Mouse (Mus musculus): ENCODE data around the gene Rps26. TPM values are rescaled to one million over a fixed set of nuclear protein-coding genes. Genes with fewer than 3 reads are reported as not detected.
"Not testable (repeated sequence)": the region's sequence is repeated elsewhere in the genome, so short reads cannot be mapped to it uniquely, and the experiment has no call there.

The Rps26 gene
- total RNA-seq, 2 experiments from 2014 or later: 245 to 252 TPM

DNA sequence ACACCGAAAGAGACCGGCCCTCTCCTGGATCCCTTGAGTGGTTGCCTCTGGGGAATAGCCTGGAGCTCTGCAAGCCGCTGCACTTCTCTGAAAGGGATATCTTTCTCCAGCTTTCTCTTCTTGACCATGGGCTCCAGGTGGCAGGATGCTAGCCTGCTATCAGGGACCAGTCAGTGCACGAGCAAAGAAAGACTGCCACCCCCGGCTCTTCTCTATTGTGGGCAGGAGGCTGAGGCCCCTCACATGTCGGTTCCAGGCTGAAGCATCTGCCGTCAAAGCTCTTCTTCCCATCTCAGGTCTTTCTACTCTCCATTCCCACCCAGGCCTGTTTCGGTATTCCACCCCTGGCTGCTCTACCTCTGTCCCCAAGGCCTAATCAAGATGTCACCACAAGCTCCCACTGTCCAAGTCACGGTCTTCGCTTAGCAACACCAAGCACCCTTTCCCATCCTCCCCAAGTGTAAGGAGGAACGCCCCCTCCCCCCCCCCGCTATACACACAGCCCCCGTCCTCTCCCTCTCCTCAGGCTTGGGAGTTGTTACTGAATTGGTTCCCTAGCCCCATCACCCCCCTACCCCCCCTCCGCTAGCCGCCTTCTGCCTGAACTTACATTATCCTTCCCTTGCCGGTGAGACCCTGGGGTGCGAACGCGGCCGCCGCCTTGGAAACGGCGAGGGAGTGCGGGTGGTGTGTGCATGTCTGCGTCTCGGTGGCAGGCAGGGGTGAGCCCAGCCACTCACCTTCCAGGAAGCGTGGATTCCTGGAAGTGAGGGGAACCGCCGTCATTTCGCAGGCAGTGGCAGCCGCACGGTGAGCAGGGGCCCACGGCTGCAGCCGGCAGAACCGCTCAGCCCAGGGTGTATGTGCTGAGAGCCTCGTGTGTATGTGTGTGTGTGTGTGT, 18.8 kb upstream of the Rps26 start, which contains the start of gene Ikzf4:
Gene Ikzf4 (minus strand): TSS at position 881 of the 901 bp plus-strand sequence.
- intact Hi-C loops (cut with DNase I): loop anchor here (1.0 to 2.0 kb wide), 2 partner anchors 19 to 23 kb away; partner anchors contain the start of gene Rps26
- peak; percentile 55 to 68 for DNase-seq (ENCODE audit: low spot score in 2 of 2)

DNA sequence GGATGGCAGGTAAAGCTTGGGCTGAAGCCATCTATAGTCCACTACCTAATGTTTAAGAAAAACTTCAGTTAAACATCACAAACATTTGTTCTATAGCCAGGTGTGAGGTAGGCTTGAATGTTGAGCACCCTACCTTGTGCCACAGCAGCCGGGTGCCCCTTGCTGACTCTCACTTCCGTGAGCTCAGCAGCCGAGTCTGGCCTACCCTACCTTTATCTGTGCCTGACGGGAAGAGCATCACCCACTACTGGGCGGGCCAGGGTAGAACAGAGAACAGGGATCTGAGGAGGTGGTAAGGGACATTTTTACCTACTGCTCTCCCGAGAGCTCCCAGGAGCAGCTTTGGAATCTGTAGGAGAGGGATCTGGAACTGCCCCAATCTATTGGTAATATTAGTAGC, 16.2 kb upstream of the Rps26 start:
- intact Hi-C loops (cut with DNase I): no loop called here
- no peak for DNase-seq (ENCODE audit: low spot score in 2 of 2)

DNA sequence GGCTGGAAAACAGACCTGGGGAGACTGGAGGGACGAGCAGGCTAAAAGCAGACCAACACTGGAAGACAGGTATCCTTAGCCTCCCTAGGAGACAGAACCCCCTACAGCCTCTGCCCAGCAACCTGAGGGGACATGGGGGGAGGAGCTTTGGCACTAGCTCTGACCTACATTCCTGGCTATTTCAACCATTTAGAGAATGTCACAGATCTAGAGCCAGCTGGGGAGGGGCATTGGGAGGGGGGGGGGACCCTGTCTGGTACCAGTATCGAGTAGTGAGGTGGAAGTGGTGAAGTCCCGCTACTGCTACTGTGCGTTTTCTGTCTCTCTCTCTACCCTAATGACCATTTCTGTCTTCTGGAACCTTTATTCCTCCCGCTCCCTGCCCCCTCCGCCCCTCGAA, 15.3 kb upstream of the Rps26 start:
- intact Hi-C loops (cut with DNase I): no loop called here
- DNase-seq (ENCODE audit: low spot score in 2 of 2): no peak

DNA sequence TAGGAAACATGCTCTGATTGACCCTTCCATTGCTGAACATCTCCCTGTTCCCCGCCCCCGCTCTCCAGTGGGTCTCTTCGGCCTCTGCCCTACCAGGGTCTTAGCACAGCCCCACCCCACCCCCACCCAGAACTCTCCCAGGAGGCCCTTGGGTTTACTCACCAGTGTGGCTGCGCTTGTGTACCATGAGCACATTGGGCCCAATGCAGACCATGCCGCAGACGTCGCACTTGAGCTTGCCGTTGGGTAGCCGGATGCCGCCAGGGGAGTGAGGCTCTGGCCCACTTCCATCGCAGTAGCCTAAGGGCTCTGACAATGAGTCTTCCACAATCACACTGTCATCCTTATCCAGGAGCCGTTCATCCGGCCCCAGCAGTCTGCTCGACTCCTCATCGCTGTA, 14.3 kb upstream of the Rps26 start:
- no peak for DNase-seq (ENCODE audit: low spot score in 2 of 2)
- intact Hi-C loops (cut with DNase I): no loop called here

DNA sequence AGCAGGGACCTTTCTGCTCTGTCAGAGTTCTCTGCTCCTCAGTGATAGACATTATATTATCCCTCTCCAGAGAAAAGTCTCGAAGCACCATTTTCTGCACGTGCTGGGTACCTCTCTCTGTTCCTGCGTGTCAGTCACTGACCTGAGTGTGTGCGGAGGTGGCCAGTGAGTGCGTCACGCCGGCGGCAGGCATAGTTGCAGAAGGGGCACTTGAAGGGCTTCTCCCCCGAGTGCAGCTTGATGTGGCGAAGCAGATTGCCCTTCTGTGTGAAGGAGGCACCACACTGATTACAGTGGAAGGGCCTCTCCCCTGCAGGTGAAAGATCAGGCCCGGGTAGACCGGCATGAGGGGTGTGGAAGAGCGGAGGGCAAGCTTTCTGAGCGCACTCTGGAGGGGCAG, 13.5 kb upstream of the Rps26 start:
- intact Hi-C loops (cut with DNase I): no loop called here
- DNase-seq (ENCODE audit: low spot score in 2 of 2): no peak

DNA sequence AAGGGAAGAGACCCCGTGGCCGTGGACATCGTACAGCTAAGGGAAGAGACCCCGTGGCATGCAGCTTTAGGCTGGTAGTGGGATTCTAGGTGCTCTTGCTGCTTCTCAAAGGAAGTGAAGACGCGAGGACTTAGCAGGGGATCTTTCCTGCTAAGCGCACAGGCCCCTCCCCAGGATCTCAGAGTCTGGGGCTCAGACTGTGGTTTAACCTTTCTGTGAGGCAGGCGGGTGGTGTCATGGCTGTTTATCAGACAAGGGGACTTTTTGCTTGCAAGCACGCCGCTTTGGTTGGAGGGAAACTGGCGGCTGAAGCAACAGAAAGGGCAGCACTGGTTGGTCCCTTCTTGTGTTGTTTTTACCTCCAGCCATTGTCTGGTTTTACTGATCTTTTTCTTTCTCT, 10.5 kb upstream of the Rps26 start:
- no peak for DNase-seq (ENCODE audit: low spot score in 2 of 2)
- intact Hi-C loops (cut with DNase I): no loop called here

DNA sequence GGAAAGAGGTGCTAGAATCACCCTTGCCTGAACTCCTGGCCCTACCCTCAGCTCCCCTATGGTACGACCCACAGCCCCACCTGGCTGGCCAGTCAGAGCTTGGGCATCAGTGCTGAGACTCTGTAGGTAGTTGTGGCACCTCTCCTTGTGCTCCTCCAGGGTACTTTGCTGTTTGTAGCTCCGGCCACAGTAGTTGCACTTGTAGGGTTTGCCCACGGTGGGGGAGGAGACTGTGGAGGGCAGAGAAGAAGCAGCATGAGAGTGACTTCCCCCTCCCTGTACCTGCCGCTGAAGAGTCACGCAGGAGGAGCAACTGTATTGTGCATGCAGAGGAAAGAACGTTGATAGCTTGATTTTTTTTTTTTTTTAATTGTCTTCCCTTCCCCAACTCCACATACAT, 10.0 kb upstream of the Rps26 start:
- no peak for DNase-seq (ENCODE audit: low spot score in 2 of 2)

DNA sequence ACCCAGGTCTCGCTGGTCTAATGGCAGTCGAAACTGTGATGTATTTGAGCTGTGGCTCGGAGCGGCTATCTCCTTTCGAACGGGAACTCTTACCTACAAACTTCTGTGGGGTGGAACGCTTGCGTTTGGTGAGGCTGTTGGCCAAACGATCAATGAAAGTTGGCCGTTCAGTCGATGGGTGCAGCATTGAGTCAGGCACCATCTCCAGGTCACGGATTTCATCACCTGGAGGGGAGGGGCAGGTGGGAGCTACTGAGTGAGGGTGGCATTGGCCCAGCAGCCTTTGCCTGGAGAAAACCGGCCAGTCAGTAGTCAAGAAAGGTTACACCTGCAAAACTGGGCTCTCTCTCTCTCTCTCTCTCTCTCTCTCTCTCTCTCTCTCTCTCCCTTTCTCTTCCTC, 9.2 kb upstream of the Rps26 start:
- no peak for DNase-seq (ENCODE audit: low spot score in 2 of 2)
- intact Hi-C loops (cut with DNase I): no loop called here

More for the DNA sequence above, 10.0 kb upstream of the Rps26 start:
- intact Hi-C loops (cut with DNase I): no loop called here

DNA sequence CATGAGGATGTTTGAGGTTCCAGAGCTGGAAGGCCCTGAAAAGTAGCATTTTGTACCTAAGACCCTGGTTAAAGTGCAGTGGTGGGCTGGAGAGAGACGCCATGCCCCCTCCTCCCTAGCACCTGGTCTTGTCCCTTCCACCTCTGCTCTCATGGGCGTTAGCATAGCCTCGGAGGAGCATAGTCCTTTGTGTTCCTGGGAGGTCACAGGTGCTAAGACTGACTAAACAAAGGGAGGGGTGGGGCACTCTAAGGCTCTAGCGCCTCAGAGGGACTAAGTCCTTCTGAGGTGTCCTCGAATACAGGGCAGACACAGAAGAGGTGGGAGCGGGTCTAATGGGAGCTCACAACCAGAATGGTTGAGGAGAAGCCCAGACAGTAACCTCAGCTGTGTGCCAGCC, 5.0 kb upstream of the Rps26 start:
- intact Hi-C loops (cut with DNase I): no loop called here
- no peak for DNase-seq (ENCODE audit: low spot score in 2 of 2)

DNA sequence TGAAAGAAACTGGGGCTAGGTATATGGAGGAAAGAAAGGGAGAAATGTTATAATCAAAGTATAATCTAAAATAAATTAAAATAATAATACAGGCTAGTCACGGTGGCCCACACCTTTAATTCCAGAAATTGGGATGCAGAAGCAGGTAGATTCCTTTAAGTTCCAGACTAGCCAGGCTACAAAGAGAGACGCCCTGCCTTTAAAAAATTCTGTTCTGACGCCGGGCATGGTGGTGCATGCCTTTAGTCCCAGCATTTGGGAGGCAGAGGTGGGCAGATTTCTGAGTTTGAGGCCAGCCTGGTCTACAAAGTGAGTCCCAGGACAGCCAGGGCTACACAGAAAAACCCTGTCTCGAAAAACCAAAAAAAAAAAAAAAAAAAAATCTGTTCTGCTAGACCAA, 3.8 kb upstream of the Rps26 start:
- DNase-seq (ENCODE audit: low spot score in 2 of 2); intact Hi-C loops (cut with DNase I): not testable (repeated sequence)

DNA sequence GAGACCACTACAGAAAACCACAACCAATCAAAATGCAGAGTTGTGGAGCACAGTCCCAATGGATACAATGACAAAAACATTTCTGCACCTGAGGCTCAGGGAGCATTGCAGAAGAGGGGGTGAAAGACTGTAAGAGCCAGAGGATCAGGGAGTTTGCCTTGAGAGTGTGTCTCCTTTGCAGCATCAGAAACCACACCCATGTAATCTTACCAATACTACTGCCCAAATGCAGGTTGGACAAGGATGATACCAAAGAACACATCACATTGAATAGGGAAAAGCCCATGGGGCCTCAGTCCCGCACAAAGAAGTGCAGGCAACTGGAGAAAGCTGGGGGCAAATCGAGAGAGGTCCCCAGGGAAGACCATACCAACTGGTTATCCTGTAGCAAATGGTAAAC, 3.2 kb upstream of the Rps26 start:
- intact Hi-C loops (cut with DNase I): loop anchor here (5.0 kb wide), 2 partner anchors 62 to 82 kb away; partner anchors contain the start of genes Pa2g4, Rpl41 and Zc3h10
- DNase-seq (ENCODE audit: low spot score in 2 of 2): no peak

DNA sequence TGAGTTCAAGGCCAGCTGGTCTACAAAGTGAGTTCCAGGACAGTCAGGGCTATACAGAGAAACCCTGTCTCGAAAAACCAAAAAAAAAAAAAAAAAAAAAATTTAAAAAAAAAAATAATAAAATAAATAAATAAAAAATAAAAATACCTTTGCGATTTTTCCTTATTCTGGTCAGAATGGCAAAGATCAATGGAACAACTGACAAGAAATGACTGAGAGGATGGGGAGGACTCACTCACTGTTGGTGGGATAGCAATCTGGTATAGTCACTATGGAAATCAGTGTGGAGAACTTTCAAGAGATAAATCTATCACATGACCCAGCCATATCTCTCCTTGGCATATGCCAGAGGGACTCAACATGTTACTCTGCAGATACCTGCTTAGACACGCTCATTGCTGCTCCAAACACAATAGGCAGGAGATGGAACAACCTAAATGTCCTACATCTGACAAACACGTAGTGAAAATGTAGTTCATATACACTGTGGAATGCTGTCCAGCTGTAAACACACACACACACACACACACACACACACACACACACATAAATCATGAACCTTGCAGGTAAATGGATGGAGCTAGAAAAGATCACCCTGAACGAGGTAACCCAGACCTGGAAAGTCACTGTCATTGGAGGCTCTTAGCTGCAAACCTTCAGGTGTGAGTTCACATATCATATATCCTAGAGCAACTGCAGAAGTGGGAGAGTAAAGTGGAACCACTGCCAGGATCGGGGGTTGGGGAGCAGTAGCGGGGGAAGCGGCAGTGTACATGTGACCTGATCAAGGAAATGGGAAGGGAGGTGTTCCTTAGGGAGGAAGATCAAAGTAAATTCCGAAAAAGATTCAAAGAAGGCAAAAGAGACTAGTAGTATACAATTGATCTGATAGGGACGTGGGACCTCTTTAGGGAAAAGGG, 1.1 kb upstream of the Rps26 start:
- DNase-seq (ENCODE audit: low spot score in 2 of 2): no peak
- intact Hi-C loops (cut with DNase I): loop anchor here (2.0 to 5.0 kb wide), 3 partner anchors 45 to 80 kb away; partner anchors contain the start of genes Pa2g4, Rpl41 and Zc3h10

DNA sequence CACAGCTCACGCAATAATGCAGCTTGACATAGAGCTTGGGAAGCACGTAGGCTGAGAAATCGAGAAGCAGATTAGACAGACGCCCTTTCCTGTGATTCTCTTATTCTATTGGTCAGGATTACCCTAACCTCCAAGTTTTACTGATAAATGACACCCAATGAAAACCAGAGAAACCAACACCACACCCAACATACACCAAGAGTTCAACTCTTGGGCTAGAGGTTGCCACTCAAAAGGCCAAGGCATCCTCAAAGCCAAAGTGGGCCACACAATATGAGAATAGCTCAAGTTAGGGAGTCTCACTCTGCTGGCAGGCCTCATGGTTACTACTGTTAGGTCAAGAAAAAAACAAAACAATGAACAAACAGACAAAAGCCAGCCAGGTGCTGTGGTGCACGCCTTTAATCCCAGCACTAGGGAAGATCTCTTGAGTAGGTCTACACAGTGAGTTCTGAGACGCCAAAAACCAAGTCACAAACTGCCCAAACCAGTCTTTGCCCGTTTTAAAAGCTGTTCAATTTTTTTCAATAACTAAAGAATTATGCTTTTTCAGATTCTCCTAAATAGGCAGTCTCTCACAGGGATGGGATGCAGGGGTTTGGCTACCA, 1.2 kb downstream of the Rps26 start:
- intact Hi-C loops (cut with DNase I): loop anchor here (5.0 kb wide), 2 partner anchors 58 to 78 kb away; partner anchors contain the start of genes Pa2g4, Rpl41 and Zc3h10
- DNase-seq (ENCODE audit: low spot score in 2 of 2): no peak

DNA sequence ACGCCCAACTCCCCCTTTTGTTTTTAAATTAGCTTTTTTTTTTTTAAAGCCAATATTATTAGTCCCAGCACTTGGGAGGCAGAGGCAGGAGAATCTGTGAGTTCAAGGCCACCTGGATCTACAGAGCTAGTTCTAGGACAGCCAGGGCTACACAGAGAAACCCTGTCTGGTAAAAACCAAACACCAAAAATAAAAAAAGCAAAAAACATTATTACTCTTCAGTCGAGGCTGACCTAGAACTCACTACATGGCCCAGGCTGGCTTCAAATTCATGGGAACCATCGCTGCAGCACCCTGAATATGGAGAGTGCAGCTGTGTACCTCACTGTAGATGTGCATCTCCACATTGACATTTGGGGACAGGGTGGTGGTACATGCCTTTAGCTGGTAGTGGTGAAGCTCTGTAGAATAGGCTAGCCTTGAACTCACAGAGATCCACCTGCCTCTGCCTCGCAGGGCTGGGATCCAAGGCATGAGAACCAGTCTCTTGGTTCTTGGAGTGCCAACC, 3.4 kb downstream of the Rps26 start:
- DNase-seq (ENCODE audit: low spot score in 2 of 2); intact Hi-C loops (cut with DNase I): not testable (repeated sequence)

DNA sequence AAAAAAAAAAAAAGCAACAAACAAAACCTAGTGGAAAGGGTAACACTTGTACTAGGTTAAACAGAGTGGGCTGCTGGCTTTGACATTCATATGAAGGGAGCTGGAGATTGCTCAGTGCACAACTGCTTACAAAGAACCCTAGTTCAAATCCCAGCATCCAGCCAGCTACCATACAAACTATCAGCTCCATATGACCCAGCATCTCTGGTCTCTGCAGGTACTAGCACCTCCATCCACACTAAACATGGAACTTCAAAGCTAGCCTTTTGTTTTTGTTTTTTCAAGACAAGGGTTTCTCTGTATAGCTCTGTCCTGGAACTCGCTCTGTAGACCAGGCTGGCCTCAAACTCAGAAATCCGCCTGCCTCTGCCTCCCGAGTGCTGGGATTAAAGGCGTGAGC, 3.8 kb downstream of the Rps26 start:
- DNase-seq (ENCODE audit: low spot score in 2 of 2): no peak
- intact Hi-C loops (cut with DNase I): no loop called here

DNA sequence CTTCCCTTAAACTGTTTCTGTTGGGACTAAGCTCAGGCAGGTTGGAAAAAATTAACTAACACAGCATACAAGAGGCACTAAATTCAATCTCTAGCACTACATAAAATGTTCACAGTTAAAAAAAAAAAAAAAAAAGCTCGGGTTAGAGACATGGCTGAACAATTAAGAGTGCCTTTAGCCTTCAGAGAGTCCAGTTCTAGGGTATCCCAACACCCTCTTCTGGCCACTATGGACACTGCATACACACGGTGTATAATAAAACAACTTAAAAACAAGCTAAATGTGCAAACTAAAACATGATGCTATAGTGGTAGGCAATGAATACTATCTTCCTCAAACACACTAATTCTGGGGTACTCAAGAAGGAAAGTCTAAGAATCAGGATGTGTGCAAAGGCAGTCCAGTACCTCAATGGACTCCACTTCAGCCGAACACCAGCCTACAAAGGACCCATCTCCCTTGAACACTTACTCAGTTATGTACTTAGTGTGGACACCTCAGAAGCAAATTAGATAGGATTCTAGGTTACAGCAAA, 4.5 kb downstream of the Rps26 start:
- intact Hi-C loops (cut with DNase I): no loop called here
- no peak for DNase-seq (ENCODE audit: low spot score in 2 of 2)

DNA sequence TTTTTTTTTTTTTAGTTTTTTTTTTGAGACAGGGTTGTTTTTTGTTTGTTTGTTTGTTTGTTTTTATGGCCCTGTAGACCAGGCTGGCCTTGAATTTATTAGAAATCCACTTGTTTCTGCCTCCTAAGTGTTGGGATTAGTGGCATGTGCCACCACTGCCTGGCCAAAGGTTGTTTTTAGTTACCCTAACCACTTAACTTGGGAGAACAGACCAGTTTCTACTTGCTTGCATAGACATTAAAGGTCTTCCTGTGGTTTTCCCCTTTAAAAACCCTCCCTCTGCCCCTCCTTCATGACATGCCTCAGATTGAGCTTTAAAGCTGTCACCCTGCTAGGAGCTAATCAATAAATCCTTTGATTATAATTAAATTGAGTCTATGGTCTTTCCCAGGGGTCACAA, 6.3 kb downstream of the Rps26 start:
- no peak for DNase-seq (ENCODE audit: low spot score in 2 of 2)
- intact Hi-C loops (cut with DNase I): no loop called here

DNA sequence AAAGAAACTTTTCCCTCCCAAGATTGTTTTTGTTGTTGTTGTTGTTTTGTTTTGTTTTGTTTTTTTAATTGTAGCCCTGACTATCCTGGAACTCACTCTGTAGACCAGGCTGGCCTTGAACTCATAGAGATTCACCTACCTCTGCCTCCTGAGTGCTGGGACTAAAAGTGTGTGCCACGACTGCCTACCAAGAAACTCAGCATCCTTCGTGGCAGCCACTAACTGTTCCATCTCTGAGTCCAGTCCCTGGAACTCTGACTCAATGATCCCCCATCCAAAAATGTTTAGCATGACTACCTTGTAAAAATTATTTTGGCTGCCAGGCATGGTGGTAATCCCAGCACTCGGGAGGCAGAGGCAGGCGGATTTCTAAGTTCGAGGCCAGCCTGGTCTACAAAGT, 7.4 kb downstream of the Rps26 start:
- intact Hi-C loops (cut with DNase I); DNase-seq (ENCODE audit: low spot score in 2 of 2): not testable (repeated sequence)

DNA sequence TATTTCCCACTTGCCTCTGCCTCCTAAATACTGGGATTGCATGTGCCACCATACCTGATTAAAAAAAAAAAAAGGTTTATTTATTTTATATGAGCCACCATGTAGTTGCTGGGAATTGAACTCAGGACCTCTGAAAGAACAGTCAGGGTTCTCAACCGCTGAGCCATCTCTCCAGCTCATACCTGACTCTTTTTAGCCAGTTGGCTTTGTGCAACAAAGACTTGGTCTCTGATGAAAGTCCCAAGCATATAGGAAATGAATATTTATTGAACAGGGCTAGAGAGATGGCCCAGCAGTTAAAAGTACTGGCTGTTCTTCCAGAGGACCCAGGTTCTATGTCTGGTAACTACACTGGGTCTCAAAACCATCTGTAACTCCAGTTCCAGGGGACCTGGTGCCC, 8.0 kb downstream of the Rps26 start:
- DNase-seq (ENCODE audit: low spot score in 2 of 2): no peak
- intact Hi-C loops (cut with DNase I): no loop called here
